Mouse (Mus musculus) liver, postnatal 0 days (tissue): ENCODE measurements around the gene Lmo1.

Source experiments
- CTCF ChIP-seq: sonication (generic); IDR thresholded peaks from 2 replicates; pipeline ENCODE4 v1.5.1; 2016; ENCODE audit warnings: antibody characterized with exemption, low read depth
- EP300 ChIP-seq: IDR thresholded peaks from 2 replicates; pipeline ENCODE4 v1.6.1; 2016; ENCODE audit warnings: antibody characterized with exemption, low read depth, mild to moderate bottlenecking

DNA sequence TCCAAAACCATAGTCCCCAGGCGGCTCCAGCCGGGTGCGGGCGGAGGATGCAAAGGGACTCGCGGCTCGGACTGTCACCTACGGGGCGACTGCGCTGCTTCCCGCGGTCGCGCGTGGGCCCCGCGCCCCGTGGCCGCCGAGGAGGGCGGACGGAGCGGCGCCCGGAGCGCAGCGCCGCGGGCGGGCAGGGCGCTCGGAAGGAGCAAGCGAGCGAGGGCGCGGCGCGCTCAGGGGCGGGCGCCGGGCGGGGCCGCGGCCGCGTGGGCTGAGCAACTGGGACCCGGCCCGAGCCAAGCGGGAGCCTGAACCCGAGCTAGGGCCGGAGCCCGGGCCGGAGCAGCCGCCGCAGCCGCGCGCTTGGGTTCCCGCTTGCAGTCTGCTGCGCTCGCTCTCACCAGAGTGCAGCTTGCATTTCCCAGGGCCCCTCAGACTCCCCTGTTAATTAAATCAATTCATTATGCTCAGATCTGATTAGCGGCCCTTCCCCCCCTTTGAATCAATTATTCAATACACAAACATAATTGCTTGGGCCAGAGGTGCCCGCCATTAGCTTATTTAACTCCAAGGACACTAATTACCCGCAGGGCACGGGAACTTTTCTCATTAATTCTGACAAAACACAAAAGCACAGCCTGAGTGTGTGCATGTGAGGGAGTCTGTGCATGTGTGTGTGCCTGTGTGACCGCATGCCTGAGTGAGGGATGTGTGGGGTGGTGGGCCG lies at the start of gene Lmo1:
- TF ChIP-seq CTCF (no peak), EP300 (no peak)
